Mouse (Mus musculus) heart, adult 2 months (tissue): ENCODE data around the gene Ticam1.

Experiments used
- CTCF ChIP-seq: fragments of 200-600 bp; IDR thresholded peaks from 2 replicates; pipeline ENCODE4 v1.8.1; 2022; ENCODE audit warnings: antibody characterized with exemption, mild to moderate bottlenecking, moderate library complexity
- EP300 ChIP-seq: fragments of 200-500 bp; IDR thresholded peaks from 2 replicates; pipeline ENCODE4 v1.6.1; 2011; ENCODE audit warnings: low read depth, low read length, control low read depth; ENCODE audit not compliant: insufficient read depth
- POLR2A ChIP-seq: fragments of 200-500 bp; IDR thresholded peaks from 2 replicates; pipeline ENCODE4 v1.6.1; 2011; ENCODE audit warnings: mild to moderate bottlenecking, low read depth, low read length, control low read depth; ENCODE audit not compliant: insufficient read depth

GRCm38 (mm10) chr17:56255863-56256238 lies 20.7 kb downstream of the Ticam1 start:
- TF ChIP-seq EP300, result peak; percentile 85; the same call in 1 of the 2 replicates
- TF ChIP-seq POLR2A, result no peak; the same call in 1 of the 2 replicates
- peak; percentile 87 for TF ChIP-seq CTCF
